Mouse (Mus musculus) ES-E14 (cell line): ENCODE measurements around the gene Fancc. TPM values are rescaled to one million over a fixed set of nuclear protein-coding genes. Genes with fewer than 3 reads are reported as not detected.
A peak's percentile ranks its signal among the peaks of the same experiment; 100 is the strongest.

Experiments
- DNase-seq: peaks from one replicate; pipeline ENCODE4 v3.0.0-alpha.2; 2013; ENCODE audit warnings: low read depth, low spot score
- H3K27ac ChIP-seq: 2 replicates; pipeline ENCODE4 v1.5.1; 2012; ENCODE audit warnings: low read depth, mild to moderate bottlenecking, low read length, moderate library complexity, mixed read lengths; ENCODE audit not compliant: poor library complexity, insufficient read depth, severe bottlenecking
- H3K36me3 ChIP-seq: 2 replicates; pipeline ENCODE4 v1.6.1; 2012; ENCODE audit warnings: mild to moderate bottlenecking, low read length, moderate library complexity, mixed read lengths; ENCODE audit not compliant: control insufficient read depth, poor library complexity, insufficient read depth, severe bottlenecking
- H3K4me1 ChIP-seq, 2 experiments: fragments of 150-350 bp in 1 of 2; sonication (generic) in 1 of 2; 2 replicates each; pipeline ENCODE4 v1.6.1; 2012; ENCODE audit warnings: low read length in 2 of 2, mild to moderate bottlenecking in 1 of 2, mixed read lengths in 1 of 2; ENCODE audit not compliant: control insufficient read depth in 2 of 2, insufficient read depth in 2 of 2, poor library complexity in 1 of 2
- H3K4me3 ChIP-seq, 2 experiments: fragments of 150-350 bp in 1 of 2; sonication (generic) in 1 of 2; 2 replicates each; pipeline ENCODE4 v1.5.1; 2012; ENCODE audit warnings: low read length in 2 of 2, low read depth in 1 of 2, mild to moderate bottlenecking in 1 of 2, mixed read lengths in 1 of 2; ENCODE audit not compliant: insufficient read depth in 1 of 2, poor library complexity in 1 of 2, severe bottlenecking in 1 of 2
- H3K9ac ChIP-seq: 2 replicates; pipeline ENCODE4 v1.6.1; 2012; ENCODE audit warnings: low read depth, mild to moderate bottlenecking, low read length, mixed read lengths; ENCODE audit not compliant: poor library complexity, insufficient read depth, severe bottlenecking
- H3K9me3 ChIP-seq: fragments of 150-350 bp; sonication (generic); 2 replicates; pipeline ENCODE4 v1.6.1; 2012; ENCODE audit warnings: low read depth, mild to moderate bottlenecking, low read length; ENCODE audit not compliant: control insufficient read depth, insufficient read depth
- CHD2 ChIP-seq: IDR thresholded peaks from 2 replicates; pipeline ENCODE4 v1.6.1; 2014; ENCODE audit warnings: mild to moderate bottlenecking, low read depth, low read length, inconsistent platforms
- HCFC1 ChIP-seq: IDR thresholded peaks from 2 replicates; pipeline ENCODE4 v1.6.1; 2012; ENCODE audit warnings: low read length, inconsistent platforms, borderline replicate concordance; ENCODE audit not compliant: insufficient read depth
- MAFK ChIP-seq: IDR thresholded peaks from 2 replicates; pipeline ENCODE4 v1.6.1; 2014; ENCODE audit warnings: mild to moderate bottlenecking, low read depth, low read length, inconsistent platforms; ENCODE audit not compliant: insufficient read depth
- ZC3H11A ChIP-seq: IDR thresholded peaks from 2 replicates; pipeline ENCODE4 v1.6.1; 2012; ENCODE audit warnings: low read depth, mild to moderate bottlenecking, inconsistent platforms, low read length, borderline replicate concordance
- ZNF384 ChIP-seq: IDR thresholded peaks from 2 replicates; pipeline ENCODE4 v1.6.1; 2012; ENCODE audit warnings: low read depth, low read length, inconsistent platforms
- in situ Hi-C, 2 experiments: fragments of 600-800 bp; cut with MboI; formaldehyde crosslinking; loops; one replicate each; pipeline ENCODE4 v1.15.1; 2025; ENCODE audit warnings: low sequenced_read_pairs in 2 of 2, inconsistent platforms in 1 of 2; ENCODE audit not compliant: unreplicated experiment in 2 of 2
- total RNA-seq: library from RNA; depleted of rRNA; stranded (reverse); fragments of 300-350 nt; gene quantifications from 2 replicates; pipeline ENCODE4 v1.2.3, GENCODE M21; 2012

The Fancc gene
- total RNA-seq, 1 experiment = 9.4 TPM

DNA sequence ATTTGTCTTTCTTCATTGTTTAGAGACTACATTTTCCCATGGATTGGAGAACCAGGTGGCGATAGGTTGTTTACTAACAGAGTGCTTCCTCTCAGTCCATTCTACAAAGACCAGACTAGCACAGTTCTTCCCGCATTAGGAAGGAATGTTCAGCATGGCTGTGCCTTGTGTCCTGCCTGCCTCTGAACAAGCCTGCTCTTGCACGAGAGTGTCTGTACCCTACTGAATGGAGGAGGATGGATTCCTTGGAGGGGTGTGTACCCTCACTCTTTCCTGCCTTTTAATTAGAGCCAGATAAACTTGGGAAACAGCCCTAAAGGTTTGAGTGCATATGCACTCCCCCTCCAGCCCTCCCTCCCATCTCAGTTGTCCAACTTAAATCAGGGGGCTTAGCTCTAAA lies 216.7 kb downstream of the Fancc start:
- Histone ChIP-seq H3K4me3 (no peak overlapping the region; a peak in 1 of 4 replicates), H3K36me3 (peaks cover 13% of the 10 kb centered on the region; the same call in 1 of the 2 replicates), H3K27ac (peak overlapping the region; percentile 29; the same call in 1 of the 2 replicates), H3K4me1 (peaks cover 18 to 37% of the 10 kb centered on the region in 2 experiments), H3K9me3 (no peaks in the 10 kb centered on the region), H3K9ac (no peak overlapping the region)
- in situ Hi-C loops = no loop called here
- DNase-seq = no peak
- TF ChIP-seq ZNF384 = no peak
- TF ChIP-seq MAFK = no peak
- no peak for TF ChIP-seq CHD2
- no peak for TF ChIP-seq ZC3H11A
- no peak for TF ChIP-seq HCFC1

DNA sequence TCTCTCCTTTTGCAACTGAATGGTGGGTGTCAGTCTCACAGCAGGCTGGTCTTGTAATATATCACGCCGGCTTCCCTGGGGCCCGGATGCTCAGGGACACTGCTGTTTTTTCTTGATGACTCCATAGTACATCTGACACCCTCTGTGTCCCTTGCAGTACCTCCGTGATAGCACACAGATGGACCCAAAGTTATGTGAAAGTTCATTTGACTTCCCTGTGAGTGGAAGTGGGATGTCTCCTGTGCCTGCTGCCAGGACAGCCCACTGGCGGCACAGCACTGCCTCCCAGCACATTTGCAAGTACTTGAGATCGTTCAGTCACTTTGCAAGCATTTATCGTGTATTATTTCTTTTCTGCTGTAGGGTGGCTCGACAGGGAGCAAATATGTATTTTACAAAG lies 217.3 kb downstream of the Fancc start:
- H3K9me3 ChIP-seq = no peaks in the 10 kb centered on the region
- no peak overlapping the region; the same call in 1 of the 2 replicates for H3K27ac ChIP-seq
- no peak overlapping the region; a peak in 1 of 4 replicates for H3K4me3 ChIP-seq
- H3K9ac ChIP-seq = 0 out of 2 replicates have a peak overlapping the region, but pooled peaks have one; percentile 14
- H3K4me1 ChIP-seq = peaks cover 18 to 37% of the 10 kb centered on the region in 2 experiments
- in situ Hi-C loops = no loop called here
- no peak for DNase-seq
- no peak for TF ChIP-seq HCFC1
- no peak for TF ChIP-seq CHD2
- no peak for TF ChIP-seq ZC3H11A
- no peak for TF ChIP-seq ZNF384
- TF ChIP-seq MAFK = no peak
- peaks cover 10% of the 10 kb centered on the region; the same call in 1 of the 2 replicates for H3K36me3 ChIP-seq

DNA sequence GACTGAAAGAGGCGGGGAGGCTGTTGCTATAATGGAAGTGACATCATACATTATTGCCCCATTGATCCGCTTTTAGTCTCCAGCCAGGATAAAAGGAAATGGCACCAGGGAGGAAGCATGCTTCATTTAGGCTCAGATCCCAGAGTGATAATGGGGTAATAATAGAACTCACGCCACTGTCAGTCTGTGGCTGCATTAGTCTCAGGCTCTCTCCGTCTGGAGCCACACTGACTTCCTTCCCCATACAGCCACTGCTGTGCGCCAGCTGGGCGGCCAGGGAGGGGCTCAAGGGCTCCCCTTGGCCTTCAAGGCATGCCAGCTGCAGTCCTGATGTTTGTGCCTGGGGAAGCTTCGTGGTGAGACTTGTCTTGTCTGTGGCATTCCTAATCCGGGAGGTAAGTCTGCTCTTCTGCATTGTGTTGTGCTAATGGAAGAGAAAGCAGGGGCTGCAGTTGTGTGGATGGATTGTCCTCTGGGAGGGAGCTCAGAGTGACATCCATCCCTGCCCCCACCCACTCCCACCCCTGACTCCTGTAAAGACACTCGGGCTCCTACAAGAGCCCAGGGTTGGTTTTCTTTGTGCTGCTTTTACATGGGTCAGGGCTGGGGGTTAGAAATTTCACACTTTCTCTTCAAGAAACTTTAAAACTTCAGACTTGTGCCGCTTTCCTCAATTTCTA lies 218.1 kb downstream of the Fancc start:
- peaks cover 10% of the 10 kb centered on the region; the same call in 1 of the 2 replicates for H3K36me3 ChIP-seq
- H3K4me3 ChIP-seq = no peak overlapping the region
- peaks cover 18 to 37% of the 10 kb centered on the region in 2 experiments for H3K4me1 ChIP-seq
- DNase-seq = no peak
- no peak overlapping the region; the same call in 1 of the 2 replicates for H3K27ac ChIP-seq
- TF ChIP-seq ZC3H11A (no peak), CHD2 (no peak), MAFK (no peak), HCFC1 (no peak), ZNF384 (no peak)
- no peaks in the 10 kb centered on the region for H3K9me3 ChIP-seq
- in situ Hi-C loops = no loop called here
- H3K9ac ChIP-seq = no peak overlapping the region

GRCm38 (mm10) chr13:63278141-63278631 lies 218.9 kb downstream of the Fancc start:
- Histone ChIP-seq H3K27ac (no peak overlapping the region), H3K36me3 (peaks cover 10% of the 10 kb centered on the region; the same call in 1 of the 2 replicates), H3K4me3 (no peak overlapping the region), H3K9me3 (no peaks in the 10 kb centered on the region), H3K4me1 (peaks cover 18 to 37% of the 10 kb centered on the region in 2 experiments), H3K9ac (no peak overlapping the region)
- in situ Hi-C loops = no loop called here
- TF ChIP-seq ZNF384 (no peak), HCFC1 (no peak), CHD2 (no peak), MAFK (no peak), ZC3H11A (no peak)
- no peak for DNase-seq
